Mouse (Mus musculus) heart, postnatal 36 days (tissue): ENCODE data around the gene Adk. TPM values are rescaled to one million over a fixed set of nuclear protein-coding genes. Genes with fewer than 3 reads are reported as not detected.

ENCODE experiments used
- DNase-seq, 2 experiments: peaks; one replicate each; pipeline ENCODE4 v3.0.0; 2021 to 2022
- intact Hi-C: fragments of 180-260 bp; cut with DNase I; formaldehyde crosslinking; loops from one replicate; pipeline ENCODE4 v1.15.1; 2025
- total RNA-seq, 2 experiments: library from RNA; stranded (reverse); gene quantifications; 2 replicates each; pipeline ENCODE4 v1.2.3; 2021

Gene Adk
- total RNA-seq, 2 experiments from 2014 or later, result 239 to 252 TPM

GRCm38 (mm10) chr14:21062766-21063513 is 10.6 kb downstream of the Adk start:
- intact Hi-C loops, result no loop called here
- DNase-seq, result no peak

- DNase-seq, result no peak
- intact Hi-C loops, result no loop called here
Observed at GRCm38 (mm10) chr14:21064321-21064720, 11.9 kb downstream of the Adk start.

- no peak for DNase-seq
- intact Hi-C loops, result no loop called here
Observed at GRCm38 (mm10) chr14:21065490-21066162, 13.3 kb downstream of the Adk start.

GRCm38 (mm10) chr14:21069594-21069993 is 17.2 kb downstream of the Adk start:
- intact Hi-C loops, result no loop called here

GRCm38 (mm10) chr14:21073981-21074380 is 21.6 kb downstream of the Adk start:
- intact Hi-C loops, result loop anchor here (1.0 to 2.0 kb wide), 2 partner anchors 15 to 21 kb away; no protein-coding TSS in a partner anchor

More at GRCm38 (mm10) chr14:21069594-21069993, 17.2 kb downstream of the Adk start:
- DNase-seq, result no peak

GRCm38 (mm10) chr14:21074398-21075320 is 22.3 kb downstream of the Adk start:
- no peak for DNase-seq
- intact Hi-C loops, result loop anchor here (1.0 kb wide), 1 partner anchor 21 kb away; no protein-coding TSS in a partner anchor

More at GRCm38 (mm10) chr14:21073981-21074380, 21.6 kb downstream of the Adk start:
- DNase-seq, result no peak

- DNase-seq, result peak; percentile 95 to 96
- intact Hi-C loops, result no loop called here
Observed at GRCm38 (mm10) chr14:21075751-21076500, 23.6 kb downstream of the Adk start.

GRCm38 (mm10) chr14:21076501-21077194 is 24.3 kb downstream of the Adk start:
- intact Hi-C loops, result no loop called here

DNA sequence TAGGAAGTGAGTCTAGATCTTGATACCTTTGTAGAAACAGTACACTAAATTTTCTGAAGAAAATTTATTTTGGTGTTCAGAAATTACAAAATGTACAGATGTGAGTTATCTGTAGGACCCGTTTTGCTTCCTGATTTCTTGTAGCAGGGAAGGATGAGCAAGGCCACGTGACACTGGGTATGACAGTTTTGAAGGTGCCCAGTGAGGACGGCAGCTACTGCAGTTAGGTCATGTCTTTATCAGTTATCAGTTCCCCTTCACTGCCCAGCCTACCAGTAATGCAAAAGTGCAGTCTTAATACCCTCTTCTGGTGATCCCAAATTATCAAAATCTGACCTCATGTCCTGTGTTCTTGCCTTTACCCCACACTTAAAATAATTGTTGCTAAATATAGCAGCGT is 25.6 kb downstream of the Adk start:
- DNase-seq, result no peak
- intact Hi-C loops, result no loop called here

More at GRCm38 (mm10) chr14:21076501-21077194, 24.3 kb downstream of the Adk start:
- no peak for DNase-seq

- DNase-seq, result no peak
- intact Hi-C loops, result no loop called here
Observed at GRCm38 (mm10) chr14:21078511-21078910, 26.1 kb downstream of the Adk start.

- intact Hi-C loops, result no loop called here
- no peak for DNase-seq
Observed at GRCm38 (mm10) chr14:21082823-21083222, 30.4 kb downstream of the Adk start.

- intact Hi-C loops, result no loop called here
- DNase-seq, result no peak
Observed at GRCm38 (mm10) chr14:21085666-21086065, 33.3 kb downstream of the Adk start.

GRCm38 (mm10) chr14:21086106-21086505 is 33.7 kb downstream of the Adk start:
- no peak for DNase-seq
- intact Hi-C loops, result no loop called here

- intact Hi-C loops, result no loop called here
Observed at GRCm38 (mm10) chr14:21086827-21087351, 34.5 kb downstream of the Adk start.

GRCm38 (mm10) chr14:21087390-21088060 is 35.2 kb downstream of the Adk start:
- intact Hi-C loops, result no loop called here
- DNase-seq, result no peak

More at GRCm38 (mm10) chr14:21086827-21087351, 34.5 kb downstream of the Adk start:
- no peak for DNase-seq

GRCm38 (mm10) chr14:21088731-21089130 is 36.4 kb downstream of the Adk start:
- intact Hi-C loops, result no loop called here
- no peak for DNase-seq

DNA sequence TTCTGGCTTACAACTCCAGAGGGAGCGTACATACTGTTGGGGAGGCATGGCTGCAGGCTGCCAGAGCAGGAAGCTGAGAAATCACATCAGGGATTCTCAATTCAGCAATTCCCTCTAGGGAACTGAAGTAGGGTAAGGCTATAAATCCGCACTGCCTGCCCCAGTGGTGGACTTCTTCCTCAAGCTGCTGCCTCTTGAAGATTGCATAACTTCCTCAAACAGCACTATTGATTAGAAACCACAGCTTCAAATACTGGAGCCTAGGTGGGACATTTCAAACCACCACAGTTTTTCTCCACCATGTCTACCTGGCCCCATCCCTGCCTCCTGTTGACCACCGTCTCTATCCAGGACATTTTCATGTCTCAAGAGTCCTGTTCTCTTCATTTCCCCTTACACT is 38.0 kb downstream of the Adk start:
- no peak for DNase-seq
- intact Hi-C loops, result no loop called here

- intact Hi-C loops, result no loop called here
- no peak for DNase-seq
Observed at GRCm38 (mm10) chr14:21090930-21091486, 38.6 kb downstream of the Adk start.
